ENCODE assay signal across 8 mouse cellular contexts in genomic region chr10:127526681-127527080, GRCm38 (mm10). TPM values are rescaled to one million over a fixed set of nuclear protein-coding genes. Genes with fewer than 3 reads are reported as not detected.
DNase-seq lines count a peak whose midpoint lies in the region; ATAC-seq and TF ChIP-seq lines count a peak whose summit lies in the region.

No protein-coding gene starts in this region.

- H3K9me3 ChIP-seq in forebrain, embryonic 10.5 days: no peaks in the 10 kb centered on the region
- H3K9me3 ChIP-seq in hindbrain, embryonic 14.5 days (ENCODE audit: control insufficient read depth, low read length): no peaks in the 10 kb centered on the region
- H3K9me3 ChIP-seq in midbrain, postnatal 0 days (ENCODE audit: low read length): no peaks in the 10 kb centered on the region

- H3K4me2 ChIP-seq in hindbrain, embryonic 14.5 days (replicated peaks): peak overlapping the region; percentile 84
- peak overlapping the region; percentile 30; the same call in 1 of the 2 replicates for H3K4me2 ChIP-seq in midbrain, postnatal 0 days (ENCODE audit: low read depth, low read length, poor library complexity, severe bottlenecking)

- peak; percentile 60 for TF ChIP-seq CTCF in midbrain, postnatal 0 days (IDR thresholded peaks at IDR 0.05)

- no peak for ATAC-seq in CD4-positive, CD25-positive, alpha-beta regulatory T cell, adult 4 months
- no peak for ATAC-seq in hindbrain, embryonic 14.5 days (ENCODE audit: low FRiP score)
- no peak for ATAC-seq in midbrain, postnatal 0 days (ENCODE audit: low FRiP score)

- no peaks in the 10 kb centered on the region for H3K36me3 ChIP-seq in forebrain, embryonic 10.5 days (replicated peaks)
- no peaks in the 10 kb centered on the region for H3K36me3 ChIP-seq in hindbrain, embryonic 14.5 days (replicated peaks; ENCODE audit: control insufficient read depth, insufficient read depth)
- H3K36me3 ChIP-seq in midbrain, postnatal 0 days (ENCODE audit: insufficient read depth, low read length): no peaks in the 10 kb centered on the region

- H3K4me1 ChIP-seq in forebrain, embryonic 10.5 days: peaks cover 81% of the 10 kb centered on the region
- peaks cover 77% of the 10 kb centered on the region for H3K4me1 ChIP-seq in hindbrain, embryonic 14.5 days (replicated peaks; ENCODE audit: control insufficient read depth, insufficient read depth, low read length)
- H3K4me1 ChIP-seq in midbrain, postnatal 0 days (ENCODE audit: insufficient read depth, low read length): peaks cover 10% of the 10 kb centered on the region

- H3K9ac ChIP-seq in hindbrain, embryonic 14.5 days: peak overlapping the region; percentile 81
- peak overlapping the region; percentile 33; the same call in 1 of the 2 replicates for H3K9ac ChIP-seq in midbrain, postnatal 0 days (replicated peaks; ENCODE audit: low read length, poor library complexity, severe bottlenecking)

- peaks cover 92% of the 10 kb centered on the region for H3K27me3 ChIP-seq in forebrain, embryonic 10.5 days (ENCODE audit: poor library complexity, severe bottlenecking)
- peaks cover 43% of the 10 kb centered on the region for H3K27me3 ChIP-seq in hindbrain, embryonic 14.5 days (ENCODE audit: control insufficient read depth, insufficient read depth, low read length)
- peaks cover 14% of the 10 kb centered on the region; the same call in 1 of the 2 replicates for H3K27me3 ChIP-seq in midbrain, postnatal 0 days (ENCODE audit: insufficient read depth, low read length)

- under 1% methylated on average over 26 of the region's 26 CpGs for WGBS in forebrain, embryonic 10.5 days
- under 1% methylated on average over 26 of the region's 26 CpGs for WGBS in hindbrain, embryonic 14.5 days
- WGBS in midbrain, postnatal 0 days: 5% methylated on average over 24 of the region's 26 CpGs

- peak; percentile 56 for DNase-seq in CD4-positive, CD25-positive, alpha-beta regulatory T cell, adult 2 months (ENCODE audit: low read depth, low spot score)
- DNase-seq in adrenal gland, postnatal 25 days: peak; percentile 65
- DNase-seq in forebrain, embryonic 10.5 days (ENCODE audit: extremely low spot score, low spot score): peak; percentile 72
- no peak for DNase-seq in hindbrain, embryonic 14.5 days (ENCODE audit: low spot score)
- DNase-seq in liver: peak; percentile 52
- peak; percentile 60 for DNase-seq in midbrain, postnatal 0 days (ENCODE audit: low spot score)
- no peak for DNase-seq in right cerebral cortex, postnatal 14 days

- H3K27ac ChIP-seq in forebrain, embryonic 10.5 days: no peak overlapping the region
- peak overlapping the region; percentile 86 for H3K27ac ChIP-seq in hindbrain, embryonic 14.5 days
- peak overlapping the region; percentile 55; the same call in 1 of the 2 replicates for H3K27ac ChIP-seq in midbrain, postnatal 0 days (ENCODE audit: low read depth, low read length)

- peak overlapping the region; percentile 42 for H3K4me3 ChIP-seq in forebrain, embryonic 10.5 days
- peak overlapping the region; percentile 65 for H3K4me3 ChIP-seq in hindbrain, embryonic 14.5 days (replicated peaks; ENCODE audit: low read length)
- peak overlapping the region; percentile 1; the same call in 1 of the 2 replicates for H3K4me3 ChIP-seq in midbrain, postnatal 0 days (ENCODE audit: low read depth, low read length)

RNA-seq across cellular contexts. Expression of gene Shmt2, which starts 4.4 kb away (rescaled TPM):
- 10 to 100 TPM; 55.4 to 78.3 TPM for polyA plus RNA-seq in CD4-positive, CD25-positive, alpha-beta regulatory T cell, adult 4 months (2017; shearing (Covaris generic))
- 56.3 and 61.1 TPM in 2 replicates for total RNA-seq in adrenal gland, postnatal 25 days (2021)
- 124 and 129 TPM in 2 replicates for polyA plus RNA-seq in forebrain, embryonic 10.5 days (2016; fragmentation: Nextera tagmentation; extraction: Ambion mirVana)
- polyA plus RNA-seq in hindbrain, embryonic 14.5 days (2014; fragmentation: Nextera tagmentation; extraction: Ambion mirVana): 45.6 and 47.4 TPM in 2 replicates
- total RNA-seq in midbrain, postnatal 0 days (2014; rRNA removed): 39.8 and 48.0 TPM in 2 replicates
- 32.8 and 34.2 TPM in 2 replicates for polyA plus RNA-seq in midbrain, postnatal 0 days (2015; fragmentation: Nextera tagmentation; extraction: Ambion mirVana)

RNA-seq across cellular contexts. Expression of gene Nxph4, which starts 7.7 kb away (rescaled TPM):
- not detected for polyA plus RNA-seq in CD4-positive, CD25-positive, alpha-beta regulatory T cell, adult 4 months (2017; shearing (Covaris generic))
- total RNA-seq in adrenal gland, postnatal 25 days (2021): 8.3 and 10.0 TPM in 2 replicates
- 3.0 and 9.5 TPM in 2 replicates for polyA plus RNA-seq in forebrain, embryonic 10.5 days (2016; fragmentation: Nextera tagmentation; extraction: Ambion mirVana)
- 94.1 and 105 TPM in 2 replicates for polyA plus RNA-seq in hindbrain, embryonic 14.5 days (2014; fragmentation: Nextera tagmentation; extraction: Ambion mirVana)
- 11.8 and 22.6 TPM in 2 replicates for total RNA-seq in midbrain, postnatal 0 days (2014; rRNA removed)
- polyA plus RNA-seq in midbrain, postnatal 0 days (2015; fragmentation: Nextera tagmentation; extraction: Ambion mirVana): 68.9 and 72.4 TPM in 2 replicates

RNA-seq across cellular contexts. Expression of gene Ndufa4l2, which starts 11.9 kb away (rescaled TPM):
- not detected for polyA plus RNA-seq in CD4-positive, CD25-positive, alpha-beta regulatory T cell, adult 4 months (2017; shearing (Covaris generic))
- total RNA-seq in adrenal gland, postnatal 25 days (2021): 43.2 and 50.0 TPM in 2 replicates
- 2.6 and 2.9 TPM in 2 replicates for polyA plus RNA-seq in forebrain, embryonic 10.5 days (2016; fragmentation: Nextera tagmentation; extraction: Ambion mirVana)
- polyA plus RNA-seq in hindbrain, embryonic 14.5 days (2014; fragmentation: Nextera tagmentation; extraction: Ambion mirVana): 12.7 and 18.0 TPM in 2 replicates
- 16.2 and 16.6 TPM in 2 replicates for total RNA-seq in midbrain, postnatal 0 days (2014; rRNA removed)
- polyA plus RNA-seq in midbrain, postnatal 0 days (2015; fragmentation: Nextera tagmentation; extraction: Ambion mirVana): 18.7 and 19.9 TPM in 2 replicates

RNA-seq across cellular contexts. Expression of gene Stac3, which starts 25.2 kb away (rescaled TPM):
- 1 to 10 TPM; 1.0 to 1.2 TPM for polyA plus RNA-seq in CD4-positive, CD25-positive, alpha-beta regulatory T cell, adult 4 months (2017; shearing (Covaris generic))
- 2.8 and 4.9 TPM in 2 replicates for total RNA-seq in adrenal gland, postnatal 25 days (2021)
- 0.30 and 0.41 TPM in 2 replicates for polyA plus RNA-seq in forebrain, embryonic 10.5 days (2016; fragmentation: Nextera tagmentation; extraction: Ambion mirVana)
- polyA plus RNA-seq in hindbrain, embryonic 14.5 days (2014; fragmentation: Nextera tagmentation; extraction: Ambion mirVana): 0.60 TPM in 1 of 2 replicates, not detected in the other
- 1.2 and 2.3 TPM in 2 replicates for total RNA-seq in midbrain, postnatal 0 days (2014; rRNA removed)
- polyA plus RNA-seq in midbrain, postnatal 0 days (2015; fragmentation: Nextera tagmentation; extraction: Ambion mirVana): 0.51 and 1.0 TPM in 2 replicates

Comparison
In these comparisons a context has a peak if more than half of its experiments do, and no peak if none do; other contexts are left out.
1. DNase-seq: peak in CD4-positive, CD25-positive, alpha-beta regulatory T cell, adult 2 months (single experiment), adrenal gland, postnatal 25 days (single experiment), forebrain, embryonic 10.5 days (single experiment), liver (single experiment) and midbrain, postnatal 0 days (single experiment); none in hindbrain, embryonic 14.5 days (single experiment) and right cerebral cortex, postnatal 14 days (single experiment).
2. H3K4me3 ChIP-seq: peak in every context shown above with its lines; median percentile 65 in hindbrain, embryonic 14.5 days; 42 in forebrain, embryonic 10.5 days; 1 in midbrain, postnatal 0 days.